Mouse (Mus musculus) erythroid progenitor cell, adult 5-6 weeks (primary cell): Measurements from ENCODE around the gene Tmem19. TPM values are rescaled to one million over a fixed set of nuclear protein-coding genes. Genes with fewer than 3 reads are reported as not detected.
"Not testable (repeated sequence)": the region's sequence is repeated elsewhere in the genome, so short reads cannot be mapped to it uniquely, and the experiment has no call there.

Experiments used
- ATAC-seq: replicated peaks from 2 replicates; pipeline ENCODE4 v1.8.0; 2016; ENCODE audit warnings: moderate number of reproducible peaks, mild to moderate bottlenecking, moderate TSS enrichment, inconsistent platforms; ENCODE audit not compliant: poor library complexity, low FRiP score, severe bottlenecking
- total RNA-seq, 2 experiments: library from RNA; stranded (forward) in 1 of 2; stranded (reverse) in 1 of 2; fragments of 150-400 nt in 1 of 2; fragments of 186-747, 209-891 nt in 1 of 2; gene quantifications; 2 replicates each; pipeline versions ENCODE4 v1.2.3 to v1.2.4; 2015 to 2017; ENCODE audit warnings: low replicate concordance in 2 of 2

Tmem19 gene
- total RNA-seq, 2 experiments from 2014 or later, result 18.0 to 27.8 TPM

GRCm38 (mm10) chr10:115350810-115351397 is 11.4 kb downstream of the Tmem19 start:
- peak; percentile 46; the same call in 1 of the 2 replicates for ATAC-seq

- ATAC-seq, result no peak
Observed at GRCm38 (mm10) chr10:115349509-115349908, 12.8 kb downstream of the Tmem19 start.

- ATAC-seq, result no peak
Observed at GRCm38 (mm10) chr10:115349029-115349428, 13.3 kb downstream of the Tmem19 start.

- ATAC-seq, result no peak
Observed at GRCm38 (mm10) chr10:115348131-115348530, 14.2 kb downstream of the Tmem19 start.

- ATAC-seq, result no peak
Observed at GRCm38 (mm10) chr10:115346444-115346843, 15.9 kb downstream of the Tmem19 start.

GRCm38 (mm10) chr10:115342771-115343425 is 19.4 kb downstream of the Tmem19 start:
- no peak for ATAC-seq

GRCm38 (mm10) chr10:115339820-115340328 is 22.4 kb downstream of the Tmem19 start:
- no peak for ATAC-seq

GRCm38 (mm10) chr10:115336901-115337300 is 25.4 kb downstream of the Tmem19 start:
- no peak for ATAC-seq

GRCm38 (mm10) chr10:115333528-115333927 is 28.8 kb downstream of the Tmem19 start:
- ATAC-seq, result no peak

- no peak for ATAC-seq
Observed at GRCm38 (mm10) chr10:115332997-115333396, 29.3 kb downstream of the Tmem19 start.

- ATAC-seq, result no peak
Observed at GRCm38 (mm10) chr10:115332420-115332952, 29.8 kb downstream of the Tmem19 start.

- no peak for ATAC-seq
Observed at GRCm38 (mm10) chr10:115329010-115329530, 33.2 kb downstream of the Tmem19 start.

- no peak for ATAC-seq
Observed at GRCm38 (mm10) chr10:115328514-115328913, 33.8 kb downstream of the Tmem19 start.

GRCm38 (mm10) chr10:115323295-115323694 is 39.0 kb downstream of the Tmem19 start:
- ATAC-seq, result peak; percentile 80

GRCm38 (mm10) chr10:115321317-115322035 is 40.8 kb downstream of the Tmem19 start:
- no peak for ATAC-seq

- not testable (repeated sequence) for ATAC-seq
Observed at GRCm38 (mm10) chr10:115318388-115318787, 43.9 kb downstream of the Tmem19 start.

- no peak for ATAC-seq
Observed at GRCm38 (mm10) chr10:115316313-115316712, 46.0 kb downstream of the Tmem19 start.

GRCm38 (mm10) chr10:115315473-115316171 is 46.7 kb downstream of the Tmem19 start, which contains the start of gene Rab21:
TSS of gene Rab21 (minus strand) at chr10:115315594.
- peak; percentile 94 for ATAC-seq

GRCm38 (mm10) chr10:115314582-115315452 is 47.5 kb downstream of the Tmem19 start:
- peak; percentile 50 for ATAC-seq
